Mouse (Mus musculus): ENCODE results near the gene Pbx4. TPM values are rescaled to one million over a fixed set of nuclear protein-coding genes. Genes with fewer than 3 reads are reported as not detected.
A peak's percentile ranks its signal among the peaks of the same experiment; 100 is the strongest.

Pbx4 gene
- polyA plus RNA-seq (2014; fragmentation: Nextera tagmentation; extraction: Ambion mirVana) = 46.8 and 47.7 TPM in 2 replicates

GRCm38 (mm10) chr8:69832298-69832853, at the start of gene Pbx4:
Gene Pbx4, plus strand, starts transcription at chr8:69832491.
- H3K4me1 ChIP-seq (ENCODE audit: control insufficient read depth, insufficient read depth, low read length) = peaks cover 4% of the 10 kb centered on the region
- H3K27ac ChIP-seq (ENCODE audit: low read depth, low read length) = peak within 1 kb of the TSS; percentile 86
- H3K4me3 ChIP-seq (ENCODE audit: low read depth, low read length) = peak within 1 kb of the TSS; percentile 64
- H3K9me3 ChIP-seq (replicated peaks; ENCODE audit: control insufficient read depth, low read length) = no peaks in the 10 kb centered on the region
- H3K36me3 ChIP-seq (ENCODE audit: control insufficient read depth, insufficient read depth, low read length) = peaks cover 23% of the 10 kb centered on the region
- H3K27me3 ChIP-seq (replicated peaks; ENCODE audit: control insufficient read depth, insufficient read depth, low read length) = no peaks in the 10 kb centered on the region
- peak; percentile 99 for DNase-seq (ENCODE audit: low spot score)
- under 1% methylated on average over 38 of the region's 38 CpGs for WGBS
- peak within 1 kb of the TSS; percentile 84 for H3K4me2 ChIP-seq (ENCODE audit: low read length)
- peak; percentile 99 for ATAC-seq
- H3K9ac ChIP-seq (ENCODE audit: low read length) = peak within 1 kb of the TSS; percentile 77

GRCm38 (mm10) chr8:69789105-69789504, 43.2 kb upstream of the Pbx4 start:
- DNase-seq (ENCODE audit: low spot score) (no peak), ATAC-seq (no peak)
- H3K4me1 ChIP-seq (ENCODE audit: control insufficient read depth, insufficient read depth, low read length) = peaks cover 14% of the 10 kb centered on the region
- no peak overlapping the region for H3K9ac ChIP-seq (ENCODE audit: low read length)
- H3K4me3 ChIP-seq (ENCODE audit: low read depth, low read length) = no peak overlapping the region
- no peak overlapping the region for H3K4me2 ChIP-seq (ENCODE audit: low read length)
- H3K27ac ChIP-seq (ENCODE audit: low read depth, low read length) = no peak overlapping the region
- peaks cover 12% of the 10 kb centered on the region for H3K36me3 ChIP-seq (ENCODE audit: control insufficient read depth, insufficient read depth, low read length)
- no peaks in the 10 kb centered on the region for H3K27me3 ChIP-seq (replicated peaks; ENCODE audit: control insufficient read depth, insufficient read depth, low read length)
- no peaks in the 10 kb centered on the region for H3K9me3 ChIP-seq (replicated peaks; ENCODE audit: control insufficient read depth, low read length)
- 95% methylated on average over 5 of the region's 5 CpGs for WGBS

GRCm38 (mm10) chr8:69789731-69790130, 42.6 kb upstream of the Pbx4 start:
- ATAC-seq = no peak
- no peak overlapping the region for H3K4me2 ChIP-seq (ENCODE audit: low read length)
- no peak overlapping the region for H3K9ac ChIP-seq (ENCODE audit: low read length)
- no peak for DNase-seq (ENCODE audit: low spot score)
- H3K36me3 ChIP-seq (ENCODE audit: control insufficient read depth, insufficient read depth, low read length) = peaks cover 18% of the 10 kb centered on the region
- 73% methylated on average over 5 of the region's 5 CpGs for WGBS
- no peak overlapping the region for H3K27ac ChIP-seq (ENCODE audit: low read depth, low read length)
- H3K27me3 ChIP-seq (replicated peaks; ENCODE audit: control insufficient read depth, insufficient read depth, low read length) = no peaks in the 10 kb centered on the region
- no peaks in the 10 kb centered on the region for H3K9me3 ChIP-seq (replicated peaks; ENCODE audit: control insufficient read depth, low read length)
- peaks cover 14% of the 10 kb centered on the region for H3K4me1 ChIP-seq (ENCODE audit: control insufficient read depth, insufficient read depth, low read length)
- no peak overlapping the region for H3K4me3 ChIP-seq (ENCODE audit: low read depth, low read length)

DNA sequence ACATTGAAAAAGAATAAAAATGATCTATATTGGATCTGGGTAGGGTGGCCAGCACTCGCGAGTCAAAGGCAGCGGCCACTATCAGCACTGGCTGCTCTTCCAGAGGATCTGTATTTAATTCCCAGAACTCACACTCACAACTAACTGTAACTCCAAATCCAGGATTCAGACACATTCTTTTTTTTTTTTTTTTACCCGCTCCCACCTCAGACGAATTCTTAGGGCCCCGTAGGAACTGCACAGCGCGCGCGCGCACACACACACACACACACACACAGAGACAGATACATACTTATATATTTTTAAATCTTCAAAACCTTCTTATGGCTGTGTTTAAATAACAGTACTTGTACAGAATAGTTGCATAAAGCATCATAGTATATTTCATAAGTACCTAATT, 41.9 kb upstream of the Pbx4 start:
- ATAC-seq = peak; percentile 26; the same call in 1 of the 2 replicates
- H3K27ac ChIP-seq (ENCODE audit: low read depth, low read length) = no peak overlapping the region
- WGBS = 25% methylated on average over 11 of the region's 11 CpGs

GRCm38 (mm10) chr8:69790773-69791367, 41.4 kb upstream of the Pbx4 start, which contains the start of the genes Atp13a1 and Zfp866:
Gene Atp13a1, plus strand, starts transcription at chr8:69791163.
Gene Zfp866, minus strand, starts transcription at chr8:69791178.
- Histone ChIP-seq H3K9me3 (replicated peaks; ENCODE audit: control insufficient read depth, low read length) (no peaks in the 10 kb centered on the region), H3K36me3 (ENCODE audit: control insufficient read depth, insufficient read depth, low read length) (peaks cover 29% of the 10 kb centered on the region), H3K27ac (ENCODE audit: low read depth, low read length) (peak within 1 kb of the TSS; percentile 74), H3K4me2 (ENCODE audit: low read length) (peak within 1 kb of the TSS; percentile 90), H3K4me3 (ENCODE audit: low read depth, low read length) (peak within 1 kb of the TSS; percentile 99), H3K27me3 (replicated peaks; ENCODE audit: control insufficient read depth, insufficient read depth, low read length) (no peaks in the 10 kb centered on the region), H3K9ac (ENCODE audit: low read length) (peak within 1 kb of the TSS; percentile 92), H3K4me1 (ENCODE audit: control insufficient read depth, insufficient read depth, low read length) (peaks cover 14% of the 10 kb centered on the region)
- WGBS = under 1% methylated on average over 37 of the region's 38 CpGs
- DNase-seq (ENCODE audit: low spot score) (peak; percentile 93), ATAC-seq (peak; percentile 97)

More for the DNA sequence above, 41.9 kb upstream of the Pbx4 start:
- Histone ChIP-seq H3K36me3 (ENCODE audit: control insufficient read depth, insufficient read depth, low read length) (peaks cover 24% of the 10 kb centered on the region), H3K9me3 (replicated peaks; ENCODE audit: control insufficient read depth, low read length) (no peaks in the 10 kb centered on the region), H3K4me2 (ENCODE audit: low read length) (peak overlapping the region; percentile 90), H3K27me3 (replicated peaks; ENCODE audit: control insufficient read depth, insufficient read depth, low read length) (no peaks in the 10 kb centered on the region), H3K4me1 (ENCODE audit: control insufficient read depth, insufficient read depth, low read length) (peaks cover 14% of the 10 kb centered on the region), H3K9ac (ENCODE audit: low read length) (peak overlapping the region; percentile 92), H3K4me3 (ENCODE audit: low read depth, low read length) (peak overlapping the region; percentile 99)
- no peak for DNase-seq (ENCODE audit: low spot score)

- ATAC-seq (peak; percentile 78), DNase-seq (ENCODE audit: low spot score) (peak; percentile 23)
- peak overlapping the region; percentile 74 for H3K27ac ChIP-seq (ENCODE audit: low read depth, low read length)
- peaks cover 14% of the 10 kb centered on the region for H3K4me1 ChIP-seq (ENCODE audit: control insufficient read depth, insufficient read depth, low read length)
- H3K27me3 ChIP-seq (replicated peaks; ENCODE audit: control insufficient read depth, insufficient read depth, low read length) = no peaks in the 10 kb centered on the region
- peak overlapping the region; percentile 99 for H3K4me3 ChIP-seq (ENCODE audit: low read depth, low read length)
- peak overlapping the region; percentile 90 for H3K4me2 ChIP-seq (ENCODE audit: low read length)
- no peaks in the 10 kb centered on the region for H3K9me3 ChIP-seq (replicated peaks; ENCODE audit: control insufficient read depth, low read length)
- peaks cover 36% of the 10 kb centered on the region for H3K36me3 ChIP-seq (ENCODE audit: control insufficient read depth, insufficient read depth, low read length)
- H3K9ac ChIP-seq (ENCODE audit: low read length) = peak overlapping the region; percentile 92
- WGBS = under 1% methylated on average over 46 of the region's 48 CpGs
Measured at GRCm38 (mm10) chr8:69791415-69792068, 40.7 kb upstream of the Pbx4 start.

DNA sequence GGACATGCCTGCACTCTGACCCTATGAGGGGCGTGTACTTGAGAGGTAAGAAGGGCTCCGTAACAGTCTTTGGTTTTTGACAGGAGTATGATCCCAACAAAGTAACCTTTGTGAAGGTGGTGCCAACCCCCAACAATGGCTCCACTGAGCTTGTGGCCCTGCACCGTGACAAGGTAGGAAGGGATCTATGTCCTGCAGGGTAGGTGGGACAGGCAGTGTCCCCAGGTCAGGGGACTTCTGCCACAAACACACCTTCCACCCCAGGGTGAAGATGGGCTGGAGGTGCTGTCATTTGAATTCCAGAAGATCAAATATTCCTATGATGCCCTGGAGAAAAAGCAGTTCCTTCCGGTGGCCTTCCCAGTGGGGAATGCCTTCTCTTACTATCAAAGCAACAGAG, 38.6 kb upstream of the Pbx4 start:
- H3K4me2 ChIP-seq (ENCODE audit: low read length) = no peak overlapping the region
- WGBS = 88% methylated on average over 4 of the region's 4 CpGs
- no peak overlapping the region for H3K9ac ChIP-seq (ENCODE audit: low read length)
- H3K9me3 ChIP-seq (replicated peaks; ENCODE audit: control insufficient read depth, low read length) = no peaks in the 10 kb centered on the region
- ATAC-seq (no peak), DNase-seq (ENCODE audit: low spot score) (no peak)
- H3K36me3 ChIP-seq (ENCODE audit: control insufficient read depth, insufficient read depth, low read length) = peaks cover 57% of the 10 kb centered on the region
- H3K4me3 ChIP-seq (ENCODE audit: low read depth, low read length) = no peak overlapping the region
- no peak overlapping the region for H3K27ac ChIP-seq (ENCODE audit: low read depth, low read length)
- H3K27me3 ChIP-seq (replicated peaks; ENCODE audit: control insufficient read depth, insufficient read depth, low read length) = no peaks in the 10 kb centered on the region
- peaks cover 14% of the 10 kb centered on the region for H3K4me1 ChIP-seq (ENCODE audit: control insufficient read depth, insufficient read depth, low read length)

- DNase-seq (ENCODE audit: low spot score) = no peak
- Histone ChIP-seq H3K4me1 (ENCODE audit: control insufficient read depth, insufficient read depth, low read length) (peaks cover 14% of the 10 kb centered on the region), H3K27ac (ENCODE audit: low read depth, low read length) (no peak overlapping the region), H3K9me3 (replicated peaks; ENCODE audit: control insufficient read depth, low read length) (no peaks in the 10 kb centered on the region), H3K27me3 (replicated peaks; ENCODE audit: control insufficient read depth, insufficient read depth, low read length) (no peaks in the 10 kb centered on the region), H3K9ac (ENCODE audit: low read length) (no peak overlapping the region), H3K4me2 (ENCODE audit: low read length) (no peak overlapping the region), H3K36me3 (ENCODE audit: control insufficient read depth, insufficient read depth, low read length) (peaks cover 62% of the 10 kb centered on the region), H3K4me3 (ENCODE audit: low read depth, low read length) (no peak overlapping the region)
- WGBS = 98% methylated on average over 3 of the region's 3 CpGs
- no peak for ATAC-seq
Measured at GRCm38 (mm10) chr8:69794096-69794495, 38.2 kb upstream of the Pbx4 start.

DNA sequence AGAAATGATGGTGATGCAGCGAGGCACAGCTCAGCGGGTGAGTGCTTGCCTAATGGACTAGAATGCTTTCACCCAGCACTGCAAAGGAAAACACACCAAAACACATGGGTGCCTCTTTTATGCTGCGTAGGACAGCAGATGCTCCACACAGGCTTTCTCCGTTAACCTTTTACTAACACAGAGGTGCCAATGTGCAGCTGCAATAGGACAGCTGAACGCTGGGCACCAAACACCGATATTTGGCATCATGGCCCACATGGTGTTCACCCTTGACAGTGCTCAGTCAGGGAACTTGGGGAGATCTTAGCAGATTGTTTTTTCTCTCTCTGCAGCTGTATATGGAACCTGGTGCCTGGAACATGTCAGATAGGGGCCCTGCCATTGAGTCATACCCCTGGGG, 37.4 kb upstream of the Pbx4 start:
- Histone ChIP-seq H3K9ac (ENCODE audit: low read length) (no peak overlapping the region), H3K4me1 (ENCODE audit: control insufficient read depth, insufficient read depth, low read length) (peaks cover 14% of the 10 kb centered on the region), H3K4me2 (ENCODE audit: low read length) (no peak overlapping the region), H3K27me3 (replicated peaks; ENCODE audit: control insufficient read depth, insufficient read depth, low read length) (no peaks in the 10 kb centered on the region), H3K4me3 (ENCODE audit: low read depth, low read length) (no peak overlapping the region), H3K9me3 (replicated peaks; ENCODE audit: control insufficient read depth, low read length) (no peaks in the 10 kb centered on the region), H3K27ac (ENCODE audit: low read depth, low read length) (no peak overlapping the region), H3K36me3 (ENCODE audit: control insufficient read depth, insufficient read depth, low read length) (peaks cover 70% of the 10 kb centered on the region)
- 92% methylated on average over 6 of the region's 6 CpGs for WGBS
- DNase-seq (ENCODE audit: low spot score) = no peak
- ATAC-seq = no peak

Data from forebrain, embryonic 14.5 days (tissue).